Mouse (Mus musculus) kidney, adult 2 months (tissue): Measurements from ENCODE around the gene Cd8b1. TPM values are rescaled to one million over a fixed set of nuclear protein-coding genes. Genes with fewer than 3 reads are reported as not detected.
A peak's percentile ranks its signal among the peaks of the same experiment; 100 is the strongest.
"Not testable (repeated sequence)": the region's sequence is repeated elsewhere in the genome, so short reads cannot be mapped to it uniquely, and the experiment has no call there.

Experiments used
- DNase-seq: peaks from one replicate; pipeline ENCODE4 v3.0.0; 2021
- H3K27ac ChIP-seq: fragments of 200-500 bp; 2 replicates; pipeline ENCODE4 v1.5.1; 2012; ENCODE audit warnings: low read depth, low read length, control low read depth, inconsistent platforms; ENCODE audit not compliant: insufficient read depth
- H3K27me3 ChIP-seq: fragments of 200-500 bp; replicated peaks from 2 replicates; pipeline ENCODE4 v1.6.1; 2012; ENCODE audit warnings: mild to moderate bottlenecking, moderate library complexity, low read length, inconsistent platforms; ENCODE audit not compliant: control insufficient read depth, insufficient read depth
- H3K36me3 ChIP-seq: fragments of 200-500 bp; 2 replicates; pipeline ENCODE4 v1.6.1; 2012; ENCODE audit warnings: mild to moderate bottlenecking, moderate library complexity, low read length, inconsistent platforms; ENCODE audit not compliant: control insufficient read depth, insufficient read depth
- H3K4me1 ChIP-seq: fragments of 200-500 bp; 2 replicates; pipeline ENCODE4 v1.6.1; 2011; ENCODE audit warnings: low read length; ENCODE audit not compliant: control insufficient read depth, insufficient read depth
- H3K4me3 ChIP-seq: fragments of 200-500 bp; 2 replicates; pipeline ENCODE4 v1.5.1; 2011; ENCODE audit warnings: mild to moderate bottlenecking, low read depth, low read length, control low read depth; ENCODE audit not compliant: insufficient read depth
- CTCF ChIP-seq: fragments of 200-500 bp; conservative IDR thresholded peaks from 2 replicates; pipeline ENCODE4 v1.5.1; 2011; ENCODE audit warnings: low read depth, mild to moderate bottlenecking, control low read depth, low read length, moderate library complexity, mixed read lengths; ENCODE audit not compliant: insufficient read depth, insufficient read length
- POLR2A ChIP-seq: fragments of 200-500 bp; IDR thresholded peaks from one replicate; pipeline ENCODE4 v1.6.1; 2011; ENCODE audit warnings: low read depth, low read length, control low read depth
- WGBS: fragments of 180-500 bp; shearing (Covaris S2); methylation state at CpG from one replicate; pipeline ENCODE4 v1.1.7; 2018; 5-methylcytosine and 5-hydroxymethylcytosine counted together
- polyA plus RNA-seq: library from polyadenylated mRNA; depleted of rRNA; stranded (reverse); fragments of >200 nt; gene quantifications from 2 replicates; pipeline ENCODE4 v1.2.3, GENCODE M21; 2012

The Cd8b1 gene
- polyA plus RNA-seq, 1 experiment: 5.7 TPM

DNA sequence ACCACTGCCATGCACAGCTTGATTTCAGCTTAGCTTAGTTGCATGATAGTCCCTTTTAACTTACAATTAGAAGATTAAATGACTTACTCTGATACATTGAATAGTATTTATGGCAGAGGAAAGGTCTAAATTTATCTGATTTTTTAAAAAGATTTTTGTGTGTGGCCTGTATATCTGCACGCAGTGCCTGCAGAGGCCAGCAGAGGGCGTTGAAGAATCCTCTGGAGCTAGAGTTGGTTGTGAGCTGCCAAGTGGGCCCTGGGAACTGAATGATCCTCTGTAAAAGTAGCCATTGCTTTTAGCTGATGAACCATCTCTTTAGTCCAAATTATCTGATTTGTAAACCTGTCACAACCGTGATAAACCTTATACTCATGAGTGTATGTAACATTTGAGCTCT lies 23.8 kb upstream of the Cd8b1 start:
- Histone ChIP-seq H3K36me3 (no peaks in the 10 kb centered on the region), H3K4me1 (no peaks in the 10 kb centered on the region), H3K27me3 (no peaks in the 10 kb centered on the region), H3K27ac (no peak overlapping the region), H3K4me3 (no peak overlapping the region)
- DNase-seq: peak; percentile 20
- no peak for TF ChIP-seq POLR2A
- peak; percentile 57 for TF ChIP-seq CTCF
- WGBS: 51% methylated on average over 3 of the region's 3 CpGs

DNA sequence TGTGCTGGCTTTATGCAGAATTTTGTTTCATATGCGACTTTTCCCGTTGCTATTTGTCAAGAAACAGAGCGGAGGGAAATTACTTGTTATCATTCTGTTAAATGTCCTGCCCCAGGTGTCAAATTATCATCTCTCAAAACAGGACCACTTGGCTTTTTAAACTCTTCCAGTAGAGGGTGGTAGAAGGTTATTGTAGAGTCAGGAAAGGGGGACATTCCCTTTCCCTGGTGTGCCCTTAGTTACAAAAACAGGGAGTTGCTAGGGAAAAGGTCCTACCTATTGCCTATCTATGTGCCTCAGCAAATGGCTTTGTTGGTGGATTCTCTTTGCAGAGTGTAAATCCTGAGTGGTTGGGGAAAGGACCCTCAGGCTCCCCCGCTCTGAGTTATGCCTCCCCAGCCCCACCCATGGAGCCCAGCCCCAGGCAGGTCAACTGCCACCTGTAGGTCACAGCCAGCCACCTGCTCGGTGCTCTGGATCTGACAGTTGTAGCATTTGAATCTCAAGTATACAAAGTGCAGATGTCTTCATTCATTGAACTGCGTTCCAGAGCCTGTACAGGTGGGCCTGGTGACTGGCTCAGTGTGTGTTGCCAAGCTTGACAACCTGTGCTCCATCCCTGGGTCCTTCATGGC lies 20.4 kb upstream of the Cd8b1 start:
- TF ChIP-seq POLR2A (no peak), CTCF (no peak)
- Histone ChIP-seq H3K27me3 (no peaks in the 10 kb centered on the region), H3K27ac (no peak overlapping the region), H3K4me1 (no peaks in the 10 kb centered on the region), H3K4me3 (no peak overlapping the region), H3K36me3 (no peaks in the 10 kb centered on the region)
- 64% methylated on average over 6 of the region's 6 CpGs for WGBS
- no peak for DNase-seq

DNA sequence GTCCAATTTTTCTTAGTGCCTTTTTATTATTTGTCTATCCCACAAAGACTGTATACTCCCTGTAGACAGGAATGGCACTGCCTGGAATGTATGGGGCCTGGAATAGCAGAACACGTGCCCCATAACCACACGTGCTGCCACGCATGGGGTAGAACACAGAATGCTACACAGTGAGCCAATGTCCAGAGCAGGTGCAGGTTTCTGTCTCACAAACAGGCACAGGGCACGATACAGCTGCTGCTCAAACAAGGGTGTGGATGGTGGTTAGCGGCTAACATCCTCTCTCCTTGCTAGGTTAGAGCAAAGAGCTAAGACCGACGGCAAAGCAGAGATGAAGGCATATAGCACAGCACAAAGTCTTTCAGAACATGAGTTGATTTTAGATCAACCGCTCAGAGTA lies 15.1 kb upstream of the Cd8b1 start:
- H3K27ac ChIP-seq: no peak overlapping the region
- no peaks in the 10 kb centered on the region for H3K27me3 ChIP-seq
- TF ChIP-seq CTCF: no peak
- TF ChIP-seq POLR2A: no peak
- no peak for DNase-seq
- no peak overlapping the region for H3K4me3 ChIP-seq
- no peaks in the 10 kb centered on the region for H3K36me3 ChIP-seq
- H3K4me1 ChIP-seq: no peaks in the 10 kb centered on the region
- 89% methylated on average over 8 of the region's 8 CpGs for WGBS

DNA sequence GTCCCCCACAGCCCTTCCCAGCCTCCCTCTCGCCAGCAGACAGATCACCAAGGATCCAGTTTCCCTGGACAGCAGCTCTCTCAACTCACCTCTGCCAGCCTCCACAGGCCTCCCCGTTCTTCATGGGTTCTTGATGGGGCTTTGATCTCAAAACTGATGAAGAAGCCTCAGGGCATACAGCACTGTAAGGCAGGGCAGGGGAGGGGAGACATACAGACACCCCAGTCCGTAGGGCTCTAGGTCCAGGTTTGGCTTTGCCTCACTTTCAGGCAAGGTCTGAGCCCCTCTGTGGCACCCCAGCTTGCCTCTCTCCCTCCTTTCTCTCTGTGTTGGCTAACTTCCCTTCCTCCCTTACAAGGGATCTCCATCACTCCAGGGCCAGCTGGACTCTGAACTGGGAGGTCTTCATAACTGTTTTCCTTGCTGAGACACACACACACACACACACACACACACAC lies 733 bp upstream of the Cd8b1 start, which contains the start of gene Smyd1:
Gene Smyd1, minus strand, starts transcription at position 408 of the 458 bp plus-strand sequence.
- H3K27ac ChIP-seq: no peak within 1 kb of the TSS
- H3K4me3 ChIP-seq: no peak within 1 kb of the TSS
- DNase-seq: no peak
- no peaks in the 10 kb centered on the region for H3K27me3 ChIP-seq
- TF ChIP-seq POLR2A (no peak), CTCF (no peak)
- no peaks in the 10 kb centered on the region for H3K4me1 ChIP-seq
- 68% methylated on average over 3 of the region's 3 CpGs for WGBS
- H3K36me3 ChIP-seq: no peaks in the 10 kb centered on the region

DNA sequence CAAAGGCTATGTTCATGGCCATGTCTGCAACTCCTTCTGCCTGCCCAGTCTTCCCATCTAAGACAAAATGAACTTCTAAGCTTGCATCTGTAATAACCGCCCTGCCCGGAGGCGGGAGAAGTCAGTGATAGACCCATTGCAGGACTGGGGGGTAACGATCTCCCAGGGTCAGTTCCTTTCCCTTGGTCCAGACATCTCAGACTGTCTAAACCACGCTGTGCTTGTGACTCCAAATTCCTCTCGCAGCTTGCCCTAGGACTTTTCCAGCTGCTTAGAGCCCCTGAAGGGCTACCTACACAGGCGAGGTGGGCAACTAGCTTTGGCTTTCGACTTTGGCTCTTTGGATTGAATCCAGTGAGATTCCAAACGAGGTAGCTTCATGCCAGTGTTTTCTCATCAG lies 2.2 kb downstream of the Cd8b1 start:
- 86% methylated on average over 9 of the region's 9 CpGs for WGBS
- Histone ChIP-seq H3K27me3 (no peaks in the 10 kb centered on the region), H3K4me3 (no peak overlapping the region), H3K36me3 (no peaks in the 10 kb centered on the region), H3K27ac (no peak overlapping the region), H3K4me1 (no peaks in the 10 kb centered on the region)
- no peak for DNase-seq
- no peak for TF ChIP-seq POLR2A
- TF ChIP-seq CTCF: no peak

DNA sequence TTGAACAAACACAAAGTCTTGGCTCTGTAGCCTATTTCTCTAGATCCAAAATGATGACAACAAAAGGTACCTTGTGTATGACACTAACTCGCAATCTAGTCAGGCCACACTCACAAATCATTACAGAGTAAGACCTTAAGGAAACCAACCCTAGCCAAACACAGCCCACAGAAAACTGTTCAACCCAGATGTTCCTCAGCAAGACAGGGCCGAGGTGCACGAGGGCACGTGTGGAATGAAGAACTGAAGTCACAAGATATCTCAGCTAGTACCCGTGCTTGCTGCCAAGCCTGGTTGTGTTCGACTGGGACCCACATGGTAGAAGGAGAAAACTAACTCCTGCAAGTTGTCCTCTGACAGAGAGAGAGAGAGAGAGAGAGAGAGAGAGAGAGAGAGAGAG lies 7.3 kb downstream of the Cd8b1 start:
- WGBS: 80% methylated on average over 6 of the region's 6 CpGs
- H3K27me3 ChIP-seq: no peaks in the 10 kb centered on the region
- H3K36me3 ChIP-seq: no peaks in the 10 kb centered on the region
- no peak overlapping the region for H3K4me3 ChIP-seq
- no peak for DNase-seq
- H3K4me1 ChIP-seq: no peaks in the 10 kb centered on the region
- TF ChIP-seq CTCF: no peak
- no peak for TF ChIP-seq POLR2A
- no peak overlapping the region for H3K27ac ChIP-seq

DNA sequence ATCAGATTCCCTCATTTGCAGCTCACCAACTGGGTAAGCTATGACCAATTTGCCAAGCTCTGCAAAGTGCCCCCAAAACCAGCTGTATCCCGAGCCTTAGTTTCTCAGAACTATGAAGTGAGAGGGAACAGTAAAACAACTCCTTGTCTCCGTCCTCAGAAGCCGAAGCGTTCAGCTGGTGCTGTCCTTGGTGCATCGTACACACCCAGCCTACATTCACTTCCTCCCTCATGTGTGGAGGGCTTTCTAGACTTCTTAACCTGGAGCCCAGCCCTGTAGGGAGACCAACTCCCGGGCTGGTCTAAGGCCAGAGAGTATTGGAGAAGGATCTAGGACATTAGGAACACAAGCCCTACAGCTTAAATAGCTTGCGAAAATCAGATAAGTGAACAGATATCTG lies 7.9 kb downstream of the Cd8b1 start:
- 80% methylated on average over 7 of the region's 7 CpGs for WGBS

DNA sequence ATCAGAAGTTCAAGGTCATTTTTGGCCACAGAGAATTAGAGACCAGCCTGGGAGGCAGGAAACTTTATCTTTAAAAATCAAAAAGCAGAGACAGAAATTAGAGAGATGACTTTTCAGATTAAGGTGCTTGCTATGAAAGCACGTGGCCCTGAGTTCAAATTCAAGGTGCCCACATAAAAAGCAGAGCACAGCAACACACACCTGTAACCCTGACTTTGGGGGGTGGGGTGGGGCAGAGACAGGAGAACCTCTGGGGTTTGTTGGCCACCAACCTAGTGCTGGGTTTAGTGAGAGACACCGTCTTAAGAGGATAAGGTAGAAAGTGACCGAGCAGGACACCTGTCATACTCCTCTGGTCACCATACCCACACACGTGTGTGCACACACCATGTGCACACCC lies 8.9 kb downstream of the Cd8b1 start:
- not testable (repeated sequence) for H3K36me3 ChIP-seq, H3K27ac ChIP-seq, H3K4me3 ChIP-seq, DNase-seq, H3K27me3 ChIP-seq, H3K4me1 ChIP-seq
- 89% methylated on average over 2 of the region's 4 CpGs for WGBS

More for the DNA sequence above, 7.9 kb downstream of the Cd8b1 start:
- TF ChIP-seq POLR2A (no peak), CTCF (no peak)
- no peaks in the 10 kb centered on the region for H3K36me3 ChIP-seq
- DNase-seq: no peak
- no peak overlapping the region for H3K27ac ChIP-seq
- no peak overlapping the region for H3K4me3 ChIP-seq
- H3K4me1 ChIP-seq: no peaks in the 10 kb centered on the region
- no peaks in the 10 kb centered on the region for H3K27me3 ChIP-seq
